Comparison of ENCODE assay signal across 14 mouse cellular contexts in the genomic region with DNA sequence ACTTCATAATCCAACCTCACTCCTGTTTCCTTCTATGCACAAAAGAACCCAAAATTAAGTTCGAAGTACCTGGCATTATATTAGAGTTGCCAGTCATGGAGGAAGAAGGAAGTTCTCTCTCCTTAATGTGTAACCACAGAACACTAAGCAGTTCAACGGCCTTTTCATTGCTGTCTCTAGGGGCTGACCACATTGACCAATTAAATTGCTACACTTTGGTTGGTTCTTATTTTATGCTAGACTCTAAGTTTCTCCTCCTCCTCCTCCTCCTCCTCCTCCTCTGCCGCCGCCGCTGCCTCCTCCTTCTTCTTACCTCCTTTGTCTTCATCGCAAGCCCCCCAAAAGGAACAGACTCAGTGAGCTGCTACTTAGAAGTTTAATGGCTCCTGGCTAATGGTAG.
"Had no signal": no experiment of that assay in that cellular context is flagged by ENCODE, and none has a peak within 500 bp of the region (broad histone marks: within the 10 kb centered on the region; RNA-seq: fewer than 3 reads in every experiment).

No protein-coding gene starts in this region.

- ATAC-seq: midbrain, embryonic 15.5 days had no signal

- DNase-seq: kidney, adult 11 months; kidney, adult 9 months; kidney, postnatal 4 days; liver; right cerebral cortex, postnatal 14 days; thymus, adult 2 months; thymus, postnatal 25 days had no signal

- H3K9me3 ChIP-seq: limb, embryonic 12.5 days; midbrain, embryonic 10.5 days; midbrain, embryonic 15.5 days; neural tube, embryonic 13.5 days had no signal

- H3K9ac ChIP-seq: limb, embryonic 12.5 days; midbrain, embryonic 15.5 days; neural tube, embryonic 13.5 days had no signal

- H3K4me1 ChIP-seq: midbrain, embryonic 15.5 days had no signal

- H3K4me3 ChIP-seq: layer of hippocampus, adult 2 months; limb, embryonic 12.5 days; midbrain, embryonic 10.5 days; midbrain, embryonic 15.5 days; neural tube, embryonic 13.5 days had no signal

- H3K36me3 ChIP-seq: limb, embryonic 12.5 days; midbrain, embryonic 10.5 days; midbrain, embryonic 15.5 days; neural tube, embryonic 13.5 days had no signal

- H3K4me2 ChIP-seq: limb, embryonic 12.5 days; midbrain, embryonic 15.5 days; neural tube, embryonic 13.5 days had no signal

- H3K27ac ChIP-seq: kidney, postnatal 0 days; layer of hippocampus, adult 2 months; limb, embryonic 12.5 days; midbrain, embryonic 10.5 days; midbrain, embryonic 15.5 days; neural tube, embryonic 13.5 days; stomach, postnatal 0 days had no signal
